ENCODE assay signal across 8 mouse cellular contexts in genomic region chr17:49951491-49951855, GRCm38 (mm10).
DNase-seq lines count a peak whose midpoint lies in the region; ATAC-seq lines count a peak whose summit lies in the region.

No protein-coding gene starts in this region.

- no peaks in the 10 kb centered on the region for H3K36me3 ChIP-seq in heart, embryonic 12.5 days
- H3K36me3 ChIP-seq in kidney, embryonic 15.5 days: no peaks in the 10 kb centered on the region
- no peaks in the 10 kb centered on the region for H3K36me3 ChIP-seq in stomach, embryonic 15.5 days

- peak overlapping the region; percentile 56 for H3K4me2 ChIP-seq in heart, embryonic 12.5 days
- H3K4me2 ChIP-seq in kidney, embryonic 15.5 days: peak overlapping the region; percentile 48
- peak overlapping the region; percentile 44; the same call in 1 of the 2 replicates for H3K4me2 ChIP-seq in stomach, embryonic 15.5 days

- peak; percentile 68 to 79 for DNase-seq in CD8-positive naive resting alpha-beta T cell, adult 2 months (ENCODE audit: low read depth in 2 of 2, low spot score in 2 of 2)
- DNase-seq in liver: peak; percentile 79

- H3K27me3 ChIP-seq in heart, embryonic 12.5 days (replicated peaks): 0 out of 2 replicates have a peak, but pooled peaks cover 2% of the 10 kb centered on the region
- no peaks in the 10 kb centered on the region for H3K27me3 ChIP-seq in kidney, embryonic 15.5 days
- H3K27me3 ChIP-seq in stomach, embryonic 15.5 days (replicated peaks): no peaks in the 10 kb centered on the region

- H3K4me1 ChIP-seq in brown adipose tissue, adult 24 weeks (ENCODE audit: control insufficient read depth, insufficient read depth, insufficient read length, low read length): no peaks in the 10 kb centered on the region
- peaks cover 6% of the 10 kb centered on the region; the same call in 1 of the 2 replicates for H3K4me1 ChIP-seq in heart, embryonic 12.5 days (replicated peaks)
- peaks cover 13% of the 10 kb centered on the region for H3K4me1 ChIP-seq in kidney, embryonic 15.5 days
- peaks cover 6% of the 10 kb centered on the region; the same call in 1 of the 2 replicates for H3K4me1 ChIP-seq in stomach, embryonic 15.5 days

- WGBS in heart, embryonic 12.5 days: 10% methylated on average over 7 of the region's 7 CpGs
- WGBS in kidney, embryonic 15.5 days: 10% methylated on average over 7 of the region's 7 CpGs
- WGBS in stomach, embryonic 15.5 days: 9% methylated on average over 7 of the region's 7 CpGs

- H3K9me3 ChIP-seq in heart, embryonic 12.5 days (replicated peaks): no peaks in the 10 kb centered on the region
- H3K9me3 ChIP-seq in kidney, embryonic 15.5 days (replicated peaks): no peaks in the 10 kb centered on the region
- H3K9me3 ChIP-seq in stomach, embryonic 15.5 days: no peaks in the 10 kb centered on the region

- no peak overlapping the region for H3K9ac ChIP-seq in heart, embryonic 12.5 days
- H3K9ac ChIP-seq in kidney, embryonic 15.5 days: 0 out of 2 replicates have a peak overlapping the region, but pooled peaks have one; percentile 2
- no peak overlapping the region for H3K9ac ChIP-seq in stomach, embryonic 15.5 days

- H3K27ac ChIP-seq in brown adipose tissue, adult 24 weeks (replicated peaks; ENCODE audit: low read depth, low read length): peak overlapping the region; percentile 70
- no peak overlapping the region for H3K27ac ChIP-seq in heart, embryonic 12.5 days (ENCODE audit: poor library complexity, severe bottlenecking)
- H3K27ac ChIP-seq in kidney, embryonic 15.5 days: peak overlapping the region; percentile 45
- no peak overlapping the region for H3K27ac ChIP-seq in stomach, embryonic 15.5 days

- peak; percentile 72 for ATAC-seq in erythroid progenitor cell, adult 5-6 weeks (replicated peaks; ENCODE audit: low FRiP score, poor library complexity, severe bottlenecking)
- ATAC-seq in heart, embryonic 12.5 days (ENCODE audit: insufficient number of reproducible peaks, low FRiP score): no peak
- ATAC-seq in kidney, embryonic 15.5 days (replicated peaks; ENCODE audit: low FRiP score): no peak
- peak; percentile 27; the same call in 1 of the 2 replicates for ATAC-seq in monocyte, adult 5-6 weeks (replicated peaks; ENCODE audit: insufficient number of reproducible peaks, low FRiP score, low TSS enrichment, poor library complexity, severe bottlenecking)
- no peak for ATAC-seq in stomach, embryonic 15.5 days (ENCODE audit: insufficient read depth, low FRiP score, low read depth)

- H3K4me3 ChIP-seq in brown adipose tissue, adult 24 weeks (ENCODE audit: insufficient read depth, low read depth, low read length): peak overlapping the region; percentile 48; the same call in 1 of the 2 replicates
- H3K4me3 ChIP-seq in heart, embryonic 12.5 days: no peak overlapping the region
- peak overlapping the region; percentile 29 for H3K4me3 ChIP-seq in kidney, embryonic 15.5 days (replicated peaks)
- no peak overlapping the region; the same call in 1 of the 2 replicates for H3K4me3 ChIP-seq in stomach, embryonic 15.5 days (replicated peaks)

Comparison
In these comparisons a context has a peak if more than half of its experiments do, and no peak if none do; other contexts are left out.
1. H3K27ac ChIP-seq: peak in brown adipose tissue, adult 24 weeks (single experiment) and kidney, embryonic 15.5 days (single experiment); none in heart, embryonic 12.5 days (single experiment) and stomach, embryonic 15.5 days (single experiment).
2. H3K4me3 ChIP-seq: peak in brown adipose tissue, adult 24 weeks (single experiment) and kidney, embryonic 15.5 days (single experiment); none in heart, embryonic 12.5 days (single experiment) and stomach, embryonic 15.5 days (single experiment).
3. ATAC-seq: peak in erythroid progenitor cell, adult 5-6 weeks (single experiment) and monocyte, adult 5-6 weeks (single experiment); none in heart, embryonic 12.5 days (single experiment), kidney, embryonic 15.5 days (single experiment) and stomach, embryonic 15.5 days (single experiment).
4. Peak in every context shown above with its lines, with median percentiles within 50 percentile points of each other: H3K4me2 ChIP-seq.